Mouse (Mus musculus): ENCODE results near the gene Ttc29. TPM values are rescaled to one million over a fixed set of nuclear protein-coding genes. Genes with fewer than 3 reads are reported as not detected.

Ttc29 gene
- polyA plus RNA-seq, 1 experiment, result not detected

- no peak overlapping the region for H3K4me3 ChIP-seq (replicated peaks; ENCODE audit: control insufficient read depth, low read depth, low read length)
- H3K4me1 ChIP-seq (ENCODE audit: control insufficient read depth, insufficient read depth, low read length), result no peaks in the 10 kb centered on the region
- WGBS, result 79% methylated on average over 3 of the region's 3 CpGs
- TF ChIP-seq POLR2A (IDR thresholded peaks at IDR 0.05; ENCODE audit: borderline replicate concordance, control insufficient read depth, low read depth, low read length), result no peak
- no peak for TF ChIP-seq CTCF (IDR thresholded peaks at IDR 0.05; ENCODE audit: control insufficient read depth, insufficient read depth, low read length)
- no peak overlapping the region for H3K27ac ChIP-seq (ENCODE audit: control insufficient read depth, insufficient read depth, low read depth, low read length, poor library complexity)
Observed at GRCm38 (mm10) chr8:78323391-78323790, 110.3 kb downstream of the Ttc29 start.

- H3K27ac ChIP-seq (ENCODE audit: control insufficient read depth, insufficient read depth, low read depth, low read length, poor library complexity), result no peak overlapping the region
- no peak overlapping the region for H3K4me3 ChIP-seq (replicated peaks; ENCODE audit: control insufficient read depth, low read depth, low read length)
- no peak for TF ChIP-seq CTCF (IDR thresholded peaks at IDR 0.05; ENCODE audit: control insufficient read depth, insufficient read depth, low read length)
- no peak for TF ChIP-seq POLR2A (IDR thresholded peaks at IDR 0.05; ENCODE audit: borderline replicate concordance, control insufficient read depth, low read depth, low read length)
- 40% methylated on average over 11 of the region's 11 CpGs for WGBS
- H3K4me1 ChIP-seq (ENCODE audit: control insufficient read depth, insufficient read depth, low read length), result no peaks in the 10 kb centered on the region
Observed at GRCm38 (mm10) chr8:78340689-78341529, 127.8 kb downstream of the Ttc29 start.

- TF ChIP-seq POLR2A (IDR thresholded peaks at IDR 0.05; ENCODE audit: borderline replicate concordance, control insufficient read depth, low read depth, low read length), result no peak
- no peak for TF ChIP-seq CTCF (IDR thresholded peaks at IDR 0.05; ENCODE audit: control insufficient read depth, insufficient read depth, low read length)
- Histone ChIP-seq H3K4me1 (ENCODE audit: control insufficient read depth, insufficient read depth, low read length) (no peaks in the 10 kb centered on the region), H3K27ac (ENCODE audit: control insufficient read depth, insufficient read depth, low read depth, low read length, poor library complexity) (no peak overlapping the region), H3K4me3 (replicated peaks; ENCODE audit: control insufficient read depth, low read depth, low read length) (no peak overlapping the region)
- WGBS, result 64% methylated on average over 4 of the region's 4 CpGs
Observed at GRCm38 (mm10) chr8:78342151-78342550, 129.1 kb downstream of the Ttc29 start.

- Histone ChIP-seq H3K4me3 (replicated peaks; ENCODE audit: control insufficient read depth, low read depth, low read length) (no peak overlapping the region), H3K4me1 (ENCODE audit: control insufficient read depth, insufficient read depth, low read length) (no peaks in the 10 kb centered on the region), H3K27ac (ENCODE audit: control insufficient read depth, insufficient read depth, low read depth, low read length, poor library complexity) (no peak overlapping the region)
- WGBS, result 66% methylated on average over 2 of the region's 2 CpGs
- TF ChIP-seq POLR2A (IDR thresholded peaks at IDR 0.05; ENCODE audit: borderline replicate concordance, control insufficient read depth, low read depth, low read length) (no peak), CTCF (IDR thresholded peaks at IDR 0.05; ENCODE audit: control insufficient read depth, insufficient read depth, low read length) (no peak)
Observed at GRCm38 (mm10) chr8:78344006-78344405, 130.9 kb downstream of the Ttc29 start.

- 48% methylated on average over 7 of the region's 7 CpGs for WGBS
- Histone ChIP-seq H3K4me3 (replicated peaks; ENCODE audit: control insufficient read depth, low read depth, low read length) (no peak overlapping the region), H3K4me1 (ENCODE audit: control insufficient read depth, insufficient read depth, low read length) (no peaks in the 10 kb centered on the region), H3K27ac (ENCODE audit: control insufficient read depth, insufficient read depth, low read depth, low read length, poor library complexity) (no peak overlapping the region)
- TF ChIP-seq CTCF (IDR thresholded peaks at IDR 0.05; ENCODE audit: control insufficient read depth, insufficient read depth, low read length), result no peak
- no peak for TF ChIP-seq POLR2A (IDR thresholded peaks at IDR 0.05; ENCODE audit: borderline replicate concordance, control insufficient read depth, low read depth, low read length)
Observed at GRCm38 (mm10) chr8:78345705-78346104, 132.6 kb downstream of the Ttc29 start.

GRCm38 (mm10) chr8:78346131-78346621 is 133.1 kb downstream of the Ttc29 start:
- 43% methylated on average over 11 of the region's 11 CpGs for WGBS
- TF ChIP-seq CTCF (IDR thresholded peaks at IDR 0.05; ENCODE audit: control insufficient read depth, insufficient read depth, low read length), result no peak
- TF ChIP-seq POLR2A (IDR thresholded peaks at IDR 0.05; ENCODE audit: borderline replicate concordance, control insufficient read depth, low read depth, low read length), result no peak
- H3K4me3 ChIP-seq (replicated peaks; ENCODE audit: control insufficient read depth, low read depth, low read length), result no peak overlapping the region
- no peaks in the 10 kb centered on the region for H3K4me1 ChIP-seq (ENCODE audit: control insufficient read depth, insufficient read depth, low read length)
- no peak overlapping the region for H3K27ac ChIP-seq (ENCODE audit: control insufficient read depth, insufficient read depth, low read depth, low read length, poor library complexity)

- Histone ChIP-seq H3K4me3 (replicated peaks; ENCODE audit: control insufficient read depth, low read depth, low read length) (no peak overlapping the region), H3K27ac (ENCODE audit: control insufficient read depth, insufficient read depth, low read depth, low read length, poor library complexity) (no peak overlapping the region), H3K4me1 (ENCODE audit: control insufficient read depth, insufficient read depth, low read length) (no peaks in the 10 kb centered on the region)
- 83% methylated on average over 5 of the region's 5 CpGs for WGBS
- TF ChIP-seq CTCF (IDR thresholded peaks at IDR 0.05; ENCODE audit: control insufficient read depth, insufficient read depth, low read length) (no peak), POLR2A (IDR thresholded peaks at IDR 0.05; ENCODE audit: borderline replicate concordance, control insufficient read depth, low read depth, low read length) (no peak)
Observed at GRCm38 (mm10) chr8:78353902-78354301, 140.8 kb downstream of the Ttc29 start.

- TF ChIP-seq POLR2A (IDR thresholded peaks at IDR 0.05; ENCODE audit: borderline replicate concordance, control insufficient read depth, low read depth, low read length), result no peak
- TF ChIP-seq CTCF (IDR thresholded peaks at IDR 0.05; ENCODE audit: control insufficient read depth, insufficient read depth, low read length), result no peak
- H3K4me1 ChIP-seq (ENCODE audit: control insufficient read depth, insufficient read depth, low read length), result no peaks in the 10 kb centered on the region
- 77% methylated on average over 5 of the region's 5 CpGs for WGBS
- no peak overlapping the region for H3K27ac ChIP-seq (ENCODE audit: control insufficient read depth, insufficient read depth, low read depth, low read length, poor library complexity)
- H3K4me3 ChIP-seq (replicated peaks; ENCODE audit: control insufficient read depth, low read depth, low read length), result no peak overlapping the region
Observed at GRCm38 (mm10) chr8:78354801-78355200, 141.7 kb downstream of the Ttc29 start.

Data from bone marrow, adult 2 months (tissue).